Mouse (Mus musculus): Measurements from ENCODE around the gene Gm17428.

Gm17428 gene

DNA sequence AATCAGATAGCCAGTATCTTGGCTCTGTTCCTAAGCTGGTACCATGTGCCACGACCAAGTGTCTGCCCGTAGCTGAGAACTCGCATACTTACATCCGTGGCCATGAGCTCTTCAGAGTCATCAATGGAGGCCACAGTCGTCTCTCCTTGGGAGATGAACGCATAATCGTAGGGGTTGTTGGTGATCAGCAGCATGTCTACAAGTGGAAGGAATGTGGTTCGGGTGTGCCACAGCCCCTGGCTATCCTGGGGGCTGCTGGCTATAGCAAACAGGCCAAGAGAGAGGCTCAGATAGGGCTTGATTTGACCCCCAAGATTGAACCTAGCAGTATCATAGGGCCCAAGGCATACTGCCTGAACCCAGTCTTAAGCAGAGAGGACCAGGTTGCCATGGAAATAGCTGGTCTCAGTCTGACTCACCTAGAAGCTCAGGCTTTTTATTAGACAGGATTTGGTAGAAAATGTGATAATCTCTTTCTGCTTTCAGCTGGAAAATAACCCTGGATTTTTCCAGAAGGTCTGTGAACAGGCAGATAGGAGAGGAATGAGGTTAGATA is 13.2 kb downstream of the Gm17428 start:
- DNase-seq (ENCODE audit: low read depth) = no peak

- DNase-seq (ENCODE audit: low read depth) = no peak
These were observed 15.5 kb downstream of the Gm17428 start for GRCm38 (mm10) chr14:54992196-54992595.

DNA sequence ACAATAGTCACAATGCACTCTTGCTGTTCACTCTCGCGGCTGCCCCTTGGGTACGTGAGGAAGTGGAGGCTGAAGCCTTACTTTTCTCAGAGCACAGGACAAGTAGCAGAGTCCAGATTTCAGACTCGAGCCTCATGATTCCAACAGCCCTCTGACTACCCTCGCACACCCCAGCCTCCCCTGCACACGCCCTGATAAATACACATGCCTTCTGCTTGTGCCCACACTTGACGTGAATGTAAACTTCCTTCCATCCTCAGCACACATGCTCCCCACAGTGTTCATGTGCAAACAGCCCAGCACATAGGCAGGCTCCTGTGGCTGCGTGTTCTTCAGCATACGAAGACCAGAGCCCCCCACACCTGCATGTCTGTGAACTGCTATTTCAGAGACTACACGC is 16.9 kb downstream of the Gm17428 start:
- DNase-seq (ENCODE audit: low read depth) = no peak

- no peak for DNase-seq (ENCODE audit: low read depth)
These were observed 17.6 kb downstream of the Gm17428 start, which contains the start of gene Myh7 for GRCm38 (mm10) chr14:54994136-54994868. Gene Myh7 (minus strand): TSS chr14:54994626.

- DNase-seq (ENCODE audit: low read depth) = no peak
These were observed 18.1 kb downstream of the Gm17428 start for GRCm38 (mm10) chr14:54994869-54995186.

GRCm38 (mm10) chr14:54995457-54996138 is 18.9 kb downstream of the Gm17428 start:
- DNase-seq (ENCODE audit: low read depth) = no peak

- no peak for DNase-seq (ENCODE audit: low read depth)
These were observed 20.1 kb downstream of the Gm17428 start for GRCm38 (mm10) chr14:54996793-54997192.

DNA sequence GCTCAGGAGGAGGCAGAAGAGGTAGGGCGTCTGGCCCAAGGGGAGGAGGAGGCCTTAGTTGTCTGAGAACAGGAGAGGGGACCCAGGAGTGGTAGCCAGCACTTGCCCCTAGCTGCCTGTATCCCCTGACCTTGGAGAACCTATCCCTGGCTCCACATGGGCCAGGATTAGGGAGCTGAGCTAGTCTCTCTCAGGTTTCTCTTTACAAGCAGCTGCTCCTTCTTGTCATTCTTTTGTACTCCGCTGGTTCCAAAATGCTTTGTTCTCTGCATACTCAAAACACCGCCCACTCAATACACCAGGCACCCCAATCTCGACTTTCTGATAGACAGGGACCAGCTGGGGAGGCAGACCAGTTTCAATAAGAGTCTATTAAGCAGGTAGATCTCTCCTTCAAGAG is 20.6 kb downstream of the Gm17428 start:
- DNase-seq (ENCODE audit: low read depth) = no peak

DNA sequence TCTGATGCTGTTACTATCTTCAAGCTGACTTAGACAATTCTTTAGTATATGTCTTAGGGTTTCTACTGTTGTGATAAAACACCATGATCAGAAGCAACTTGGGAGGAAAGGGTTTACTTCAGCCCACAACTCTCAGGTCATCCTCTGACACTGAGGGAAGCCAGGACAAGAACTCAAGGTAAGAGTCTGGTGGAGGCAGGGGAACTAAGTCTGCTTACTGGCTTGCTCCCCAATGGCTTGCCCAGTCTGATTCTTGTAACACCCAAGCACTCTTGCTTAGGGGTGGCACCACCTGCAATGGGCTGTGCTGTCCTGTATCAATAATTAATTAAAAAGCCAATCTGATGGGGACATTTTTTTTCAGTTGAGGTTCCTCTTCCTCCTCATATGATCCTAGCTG is 21.9 kb downstream of the Gm17428 start:
- no peak for DNase-seq (ENCODE audit: low read depth)

DNA sequence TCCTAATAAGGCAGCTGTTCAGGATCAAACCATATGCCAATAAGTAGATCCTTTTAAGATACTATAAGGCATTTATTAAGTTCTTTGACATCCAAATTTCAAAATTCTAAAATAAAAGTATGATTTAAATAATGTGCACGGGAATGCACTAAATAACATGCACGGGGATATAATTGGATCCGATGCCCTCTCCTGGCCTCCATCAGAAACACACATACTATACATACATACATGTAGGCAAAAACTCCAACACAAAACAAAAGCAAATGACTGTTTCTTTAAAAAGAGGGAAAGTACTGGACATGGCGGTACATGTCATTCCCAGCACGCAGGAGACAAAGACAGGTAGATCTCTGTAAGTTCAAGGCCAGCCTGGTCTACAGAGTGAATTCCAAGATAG is 23.1 kb downstream of the Gm17428 start:
- peak; percentile 20 for DNase-seq (ENCODE audit: low read depth)

GRCm38 (mm10) chr14:55000814-55001213 is 24.1 kb downstream of the Gm17428 start:
- no peak for DNase-seq (ENCODE audit: low read depth)

GRCm38 (mm10) chr14:55001446-55001845 is 24.7 kb downstream of the Gm17428 start:
- DNase-seq (ENCODE audit: low read depth) = no peak

DNA sequence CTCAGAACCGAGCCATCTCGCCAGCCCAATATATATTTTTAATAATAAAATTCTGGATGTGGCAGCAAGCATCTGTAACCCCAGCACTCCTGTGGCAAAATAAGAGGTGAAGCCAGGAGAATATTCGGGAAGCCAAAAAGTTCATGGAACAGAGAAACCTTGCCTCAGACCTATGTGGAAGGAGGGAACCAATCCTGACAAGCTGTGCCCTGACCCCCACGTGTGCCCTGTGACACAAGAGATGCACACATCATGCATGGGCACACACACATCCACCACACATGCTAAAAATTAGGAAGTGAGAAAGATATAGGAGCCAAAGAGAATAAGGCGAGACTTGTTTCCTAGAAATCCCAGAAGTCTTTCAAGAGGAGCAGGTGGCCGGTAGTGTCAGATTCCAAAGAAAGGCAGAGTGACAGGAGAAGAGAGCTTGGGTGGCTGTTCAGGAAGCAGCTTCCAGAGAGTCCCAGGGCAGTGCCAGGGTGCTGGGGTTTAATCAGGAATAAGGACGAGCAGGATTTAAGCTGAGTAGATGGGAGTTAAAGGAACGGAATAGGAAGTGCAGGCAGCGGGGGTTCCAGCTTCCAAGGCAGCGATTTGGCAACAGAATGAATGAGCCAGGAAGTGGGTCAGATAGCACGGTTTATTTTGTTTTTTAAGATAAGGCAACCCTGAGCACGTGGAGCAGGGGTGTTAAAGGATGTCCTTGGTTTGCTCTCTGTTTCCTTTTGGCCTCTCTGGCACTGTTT is 25.4 kb downstream of the Gm17428 start:
- peak; percentile 73 for DNase-seq (ENCODE audit: low read depth)

DNA sequence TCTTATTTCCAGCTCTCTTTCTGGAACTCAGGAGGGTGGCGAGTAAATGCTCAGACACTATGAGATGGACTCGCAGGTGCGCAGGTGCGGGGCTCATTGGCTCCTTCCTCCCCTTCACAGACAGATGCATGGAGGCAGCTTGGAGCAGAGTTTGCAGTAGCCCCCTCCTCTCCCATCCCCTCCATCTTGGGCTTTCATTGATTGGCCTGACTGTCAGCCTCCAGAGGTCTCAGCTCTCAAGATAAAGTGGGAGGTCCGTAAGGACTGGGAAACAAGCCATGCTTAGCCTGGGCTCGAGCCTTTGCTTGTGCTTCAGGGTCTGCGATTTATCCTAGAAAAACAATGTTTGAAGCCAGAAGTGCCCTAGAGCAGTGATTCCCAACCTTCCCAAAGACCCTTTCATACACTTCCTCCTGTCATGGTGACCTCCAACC is 26.0 kb downstream of the Gm17428 start:
- DNase-seq (ENCODE audit: low read depth) = no peak

GRCm38 (mm10) chr14:55003878-55004855 is 27.4 kb downstream of the Gm17428 start:
- no peak for DNase-seq (ENCODE audit: low read depth)

- DNase-seq (ENCODE audit: low read depth) = no peak
These were observed 28.8 kb downstream of the Gm17428 start for GRCm38 (mm10) chr14:55005506-55005905.

GRCm38 (mm10) chr14:55005967-55006366 is 29.2 kb downstream of the Gm17428 start:
- no peak for DNase-seq (ENCODE audit: low read depth)

DNA sequence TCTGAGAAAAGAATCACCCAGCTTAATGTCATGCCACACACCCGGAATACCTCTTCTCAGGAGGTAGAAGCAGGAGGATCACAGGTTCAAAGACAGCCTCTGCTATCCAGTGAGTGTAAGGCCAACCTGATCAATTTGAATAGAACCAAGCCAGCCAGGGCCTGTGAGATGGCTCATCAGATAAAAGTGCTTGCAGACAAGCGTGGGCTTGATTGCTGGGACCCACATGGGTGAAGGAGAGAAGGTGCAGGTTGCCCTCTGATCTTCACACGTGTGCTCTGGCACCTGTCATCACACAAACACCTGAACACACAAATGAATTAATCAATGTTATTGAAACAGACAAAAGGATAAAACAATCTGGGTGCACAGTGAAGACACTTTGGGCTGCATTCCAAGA is 29.8 kb downstream of the Gm17428 start:
- no peak for DNase-seq (ENCODE audit: low read depth)

DNA sequence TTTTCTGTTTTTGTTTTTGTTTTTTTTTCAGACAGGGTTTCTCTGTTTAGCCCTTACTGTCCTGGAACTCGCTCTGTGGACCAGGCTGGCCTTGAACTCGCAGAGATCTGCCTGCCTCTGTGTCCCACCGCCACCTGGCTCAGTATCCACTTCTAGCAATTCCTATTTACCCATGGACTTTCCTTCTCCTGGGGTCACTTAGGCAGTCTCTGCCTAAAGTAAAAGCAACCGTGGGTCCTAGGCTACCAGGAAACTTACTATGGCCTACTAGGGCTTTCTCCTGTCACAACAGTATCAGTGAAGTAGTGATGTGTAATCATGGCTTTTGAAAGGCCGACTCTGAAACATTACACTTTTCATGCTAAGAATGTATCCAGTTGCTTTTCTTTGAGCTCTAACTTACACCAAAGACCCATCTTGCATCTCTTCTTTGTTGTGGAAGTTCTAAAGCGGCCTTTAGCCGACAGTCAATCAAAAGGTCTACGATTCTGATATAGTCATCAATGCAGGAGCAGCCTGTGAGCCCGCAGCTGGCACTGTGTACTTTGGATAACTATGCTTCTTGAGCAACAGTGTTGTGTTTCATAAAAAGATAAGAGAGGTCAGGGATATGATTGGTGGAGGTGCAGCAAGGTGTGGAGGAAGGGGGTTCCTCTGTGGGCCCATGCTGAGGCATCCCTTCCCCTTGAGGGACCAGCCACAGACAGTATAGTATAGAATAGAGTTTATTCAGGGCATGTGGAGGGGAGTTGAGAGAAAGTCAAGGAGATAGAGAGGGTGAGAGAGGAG is 30.6 kb downstream of the Gm17428 start:
- DNase-seq (ENCODE audit: low read depth) = no peak

DNA sequence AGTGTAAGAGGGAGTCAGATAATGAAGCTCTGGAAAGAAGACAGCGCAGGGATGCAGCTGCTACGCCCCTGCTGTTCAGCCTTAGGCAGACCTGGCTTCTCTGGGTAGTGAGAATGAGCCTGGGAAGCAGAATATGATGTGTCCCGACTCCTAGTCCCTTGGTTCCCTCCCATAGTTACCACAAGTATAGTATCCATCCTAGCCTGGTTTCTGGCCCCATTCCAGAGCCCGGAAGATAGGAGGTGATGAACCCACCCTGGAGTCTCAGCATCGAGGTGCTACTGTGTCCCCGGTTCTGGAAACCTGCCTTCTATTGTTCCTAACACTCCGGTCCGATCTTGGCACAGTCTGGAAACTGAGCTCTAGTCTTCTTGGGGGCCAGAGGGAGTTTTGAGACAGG is 31.7 kb downstream of the Gm17428 start:
- DNase-seq (ENCODE audit: low read depth) = no peak

DNA sequence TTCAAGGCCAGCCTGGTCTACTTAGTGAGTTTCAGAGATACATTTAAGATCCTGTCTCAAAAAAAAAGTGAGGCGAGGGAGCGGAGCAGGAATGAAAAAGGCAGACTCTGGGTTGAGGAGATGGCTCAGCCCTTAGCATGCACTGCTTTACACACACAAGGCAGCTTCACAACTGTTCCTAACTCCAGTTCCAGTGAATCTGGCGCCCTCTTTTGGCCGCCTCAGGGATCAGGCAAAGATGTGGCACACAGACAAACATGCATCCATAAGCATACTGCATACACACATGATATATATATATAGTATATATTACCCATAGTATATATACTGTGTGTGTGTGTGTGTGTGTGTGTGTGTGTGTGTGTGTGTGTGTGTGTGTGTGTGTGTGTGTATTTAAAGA is 34.4 kb downstream of the Gm17428 start:
- DNase-seq (ENCODE audit: low read depth) = peak; percentile 57
